Mouse (Mus musculus): Measurements from ENCODE around the gene Abraxas2. TPM values are rescaled to one million over a fixed set of nuclear protein-coding genes. Genes with fewer than 3 reads are reported as not detected.
A peak's percentile ranks its signal among the peaks of the same experiment; 100 is the strongest.

Abraxas2 gene
- polyA plus RNA-seq, 1 experiment from 2014 or later = 40.6 TPM

GRCm38 (mm10) chr7:132814089-132814450 lies 45.0 kb upstream of the Abraxas2 start:
- no peaks in the 10 kb centered on the region for H3K27me3 ChIP-seq (ENCODE audit: control insufficient read depth, insufficient read depth, low read length)
- no peaks in the 10 kb centered on the region for H3K9me3 ChIP-seq (ENCODE audit: control insufficient read depth, low read length)
- H3K9ac ChIP-seq (ENCODE audit: low read length) = peak overlapping the region; percentile 90
- H3K4me2 ChIP-seq (ENCODE audit: low read depth, low read length, severe bottlenecking) = peak overlapping the region; percentile 90
- no peak for DNase-seq (ENCODE audit: low spot score)
- no peak for ATAC-seq (replicated peaks; ENCODE audit: low FRiP score)
- H3K36me3 ChIP-seq (ENCODE audit: control insufficient read depth, insufficient read depth, low read length) = no peaks in the 10 kb centered on the region
- H3K4me3 ChIP-seq (ENCODE audit: low read depth, low read length) = peak overlapping the region; percentile 75
- peaks cover 26% of the 10 kb centered on the region for H3K4me1 ChIP-seq (replicated peaks; ENCODE audit: control insufficient read depth, insufficient read depth, low read length)
- 1% methylated on average over 7 of the region's 7 CpGs for WGBS
- H3K27ac ChIP-seq (ENCODE audit: low read depth, low read length) = peak overlapping the region; percentile 92

GRCm38 (mm10) chr7:132815081-132815480 lies 43.9 kb upstream of the Abraxas2 start:
- ATAC-seq (replicated peaks; ENCODE audit: low FRiP score) (no peak), DNase-seq (ENCODE audit: low spot score) (no peak)
- H3K4me3 ChIP-seq (ENCODE audit: low read depth, low read length) = no peak overlapping the region
- no peaks in the 10 kb centered on the region for H3K9me3 ChIP-seq (ENCODE audit: control insufficient read depth, low read length)
- no peak overlapping the region for H3K27ac ChIP-seq (ENCODE audit: low read depth, low read length)
- H3K27me3 ChIP-seq (ENCODE audit: control insufficient read depth, insufficient read depth, low read length) = no peaks in the 10 kb centered on the region
- peaks cover 20% of the 10 kb centered on the region for H3K4me1 ChIP-seq (replicated peaks; ENCODE audit: control insufficient read depth, insufficient read depth, low read length)
- no peak overlapping the region for H3K9ac ChIP-seq (ENCODE audit: low read length)
- no peaks in the 10 kb centered on the region for H3K36me3 ChIP-seq (ENCODE audit: control insufficient read depth, insufficient read depth, low read length)
- H3K4me2 ChIP-seq (ENCODE audit: low read depth, low read length, severe bottlenecking) = no peak overlapping the region
- WGBS = 66% methylated on average over 5 of the region's 5 CpGs

- H3K4me3 ChIP-seq (ENCODE audit: low read depth, low read length) = no peak overlapping the region
- H3K4me2 ChIP-seq (ENCODE audit: low read depth, low read length, severe bottlenecking) = no peak overlapping the region
- no peak overlapping the region for H3K27ac ChIP-seq (ENCODE audit: low read depth, low read length)
- ATAC-seq (replicated peaks; ENCODE audit: low FRiP score) (no peak), DNase-seq (ENCODE audit: low spot score) (no peak)
- WGBS = 52% methylated on average over 2 of the region's 2 CpGs
- H3K36me3 ChIP-seq (ENCODE audit: control insufficient read depth, insufficient read depth, low read length) = no peaks in the 10 kb centered on the region
- no peaks in the 10 kb centered on the region for H3K27me3 ChIP-seq (ENCODE audit: control insufficient read depth, insufficient read depth, low read length)
- no peak overlapping the region for H3K9ac ChIP-seq (ENCODE audit: low read length)
- no peaks in the 10 kb centered on the region for H3K9me3 ChIP-seq (ENCODE audit: control insufficient read depth, low read length)
- peaks cover 14% of the 10 kb centered on the region for H3K4me1 ChIP-seq (replicated peaks; ENCODE audit: control insufficient read depth, insufficient read depth, low read length)
These were observed 42.5 kb upstream of the Abraxas2 start for GRCm38 (mm10) chr7:132816528-132816927.

GRCm38 (mm10) chr7:132817056-132817455 lies 42.0 kb upstream of the Abraxas2 start:
- ATAC-seq (replicated peaks; ENCODE audit: low FRiP score) (no peak), DNase-seq (ENCODE audit: low spot score) (no peak)
- Histone ChIP-seq H3K27me3 (ENCODE audit: control insufficient read depth, insufficient read depth, low read length) (no peaks in the 10 kb centered on the region), H3K4me3 (ENCODE audit: low read depth, low read length) (no peak overlapping the region), H3K4me1 (replicated peaks; ENCODE audit: control insufficient read depth, insufficient read depth, low read length) (peaks cover 14% of the 10 kb centered on the region), H3K27ac (ENCODE audit: low read depth, low read length) (no peak overlapping the region), H3K9me3 (ENCODE audit: control insufficient read depth, low read length) (no peaks in the 10 kb centered on the region), H3K4me2 (ENCODE audit: low read depth, low read length, severe bottlenecking) (no peak overlapping the region), H3K36me3 (ENCODE audit: control insufficient read depth, insufficient read depth, low read length) (no peaks in the 10 kb centered on the region), H3K9ac (ENCODE audit: low read length) (no peak overlapping the region)
- WGBS = 78% methylated on average over 6 of the region's 6 CpGs

GRCm38 (mm10) chr7:132820692-132821091 lies 38.3 kb upstream of the Abraxas2 start:
- H3K9ac ChIP-seq (ENCODE audit: low read length) = no peak overlapping the region
- DNase-seq (ENCODE audit: low spot score) (no peak), ATAC-seq (replicated peaks; ENCODE audit: low FRiP score) (no peak)
- peaks cover 10% of the 10 kb centered on the region for H3K4me1 ChIP-seq (replicated peaks; ENCODE audit: control insufficient read depth, insufficient read depth, low read length)
- H3K27me3 ChIP-seq (ENCODE audit: control insufficient read depth, insufficient read depth, low read length) = no peaks in the 10 kb centered on the region
- H3K36me3 ChIP-seq (ENCODE audit: control insufficient read depth, insufficient read depth, low read length) = no peaks in the 10 kb centered on the region
- no peaks in the 10 kb centered on the region for H3K9me3 ChIP-seq (ENCODE audit: control insufficient read depth, low read length)
- H3K4me2 ChIP-seq (ENCODE audit: low read depth, low read length, severe bottlenecking) = no peak overlapping the region
- no peak overlapping the region for H3K4me3 ChIP-seq (ENCODE audit: low read depth, low read length)
- no peak overlapping the region for H3K27ac ChIP-seq (ENCODE audit: low read depth, low read length)
- 55% methylated on average over 3 of the region's 3 CpGs for WGBS

GRCm38 (mm10) chr7:132823832-132824231 lies 35.2 kb upstream of the Abraxas2 start:
- no peaks in the 10 kb centered on the region for H3K9me3 ChIP-seq (ENCODE audit: control insufficient read depth, low read length)
- no peak overlapping the region for H3K9ac ChIP-seq (ENCODE audit: low read length)
- no peak overlapping the region; the same call in 1 of the 2 replicates for H3K27ac ChIP-seq (ENCODE audit: low read depth, low read length)
- ATAC-seq (replicated peaks; ENCODE audit: low FRiP score) (peak; percentile 36), DNase-seq (ENCODE audit: low spot score) (no peak)
- no peak overlapping the region for H3K4me3 ChIP-seq (ENCODE audit: low read depth, low read length)
- H3K4me2 ChIP-seq (ENCODE audit: low read depth, low read length, severe bottlenecking) = no peak overlapping the region
- H3K27me3 ChIP-seq (ENCODE audit: control insufficient read depth, insufficient read depth, low read length) = no peaks in the 10 kb centered on the region
- 0 out of 2 replicates have a peak, but pooled peaks cover 4% of the 10 kb centered on the region for H3K4me1 ChIP-seq (replicated peaks; ENCODE audit: control insufficient read depth, insufficient read depth, low read length)
- H3K36me3 ChIP-seq (ENCODE audit: control insufficient read depth, insufficient read depth, low read length) = no peaks in the 10 kb centered on the region

- Histone ChIP-seq H3K9ac (ENCODE audit: low read length) (no peak overlapping the region), H3K4me1 (replicated peaks; ENCODE audit: control insufficient read depth, insufficient read depth, low read length) (0 out of 2 replicates have a peak, but pooled peaks cover 4% of the 10 kb centered on the region), H3K27me3 (ENCODE audit: control insufficient read depth, insufficient read depth, low read length) (no peaks in the 10 kb centered on the region), H3K9me3 (ENCODE audit: control insufficient read depth, low read length) (no peaks in the 10 kb centered on the region), H3K27ac (ENCODE audit: low read depth, low read length) (peak overlapping the region; percentile 58; the same call in 1 of the 2 replicates), H3K4me2 (ENCODE audit: low read depth, low read length, severe bottlenecking) (no peak overlapping the region), H3K4me3 (ENCODE audit: low read depth, low read length) (no peak overlapping the region), H3K36me3 (ENCODE audit: control insufficient read depth, insufficient read depth, low read length) (no peaks in the 10 kb centered on the region)
- WGBS = 22% methylated on average over 1 of the region's 1 CpGs
- ATAC-seq (replicated peaks; ENCODE audit: low FRiP score) = no peak
- DNase-seq (ENCODE audit: low spot score) = no peak
These were observed 34.5 kb upstream of the Abraxas2 start for GRCm38 (mm10) chr7:132824346-132825022.

- H3K27me3 ChIP-seq (ENCODE audit: control insufficient read depth, insufficient read depth, low read length) = no peaks in the 10 kb centered on the region
- no peak overlapping the region for H3K4me3 ChIP-seq (ENCODE audit: low read depth, low read length)
- DNase-seq (ENCODE audit: low spot score) (no peak), ATAC-seq (replicated peaks; ENCODE audit: low FRiP score) (no peak)
- H3K9me3 ChIP-seq (ENCODE audit: control insufficient read depth, low read length) = no peaks in the 10 kb centered on the region
- H3K4me2 ChIP-seq (ENCODE audit: low read depth, low read length, severe bottlenecking) = no peak overlapping the region
- peaks cover 3% of the 10 kb centered on the region; the same call in 1 of the 2 replicates for H3K36me3 ChIP-seq (ENCODE audit: control insufficient read depth, insufficient read depth, low read length)
- 70% methylated on average over 4 of the region's 4 CpGs for WGBS
- H3K4me1 ChIP-seq (replicated peaks; ENCODE audit: control insufficient read depth, insufficient read depth, low read length) = no peaks in the 10 kb centered on the region
- no peak overlapping the region for H3K9ac ChIP-seq (ENCODE audit: low read length)
- no peak overlapping the region for H3K27ac ChIP-seq (ENCODE audit: low read depth, low read length)
These were observed 28.1 kb upstream of the Abraxas2 start for GRCm38 (mm10) chr7:132830955-132831354.

GRCm38 (mm10) chr7:132841287-132841686 lies 17.7 kb upstream of the Abraxas2 start:
- 83% methylated on average over 5 of the region's 5 CpGs for WGBS
- no peaks in the 10 kb centered on the region for H3K36me3 ChIP-seq (ENCODE audit: control insufficient read depth, insufficient read depth, low read length)

More at GRCm38 (mm10) chr7:132841287-132841686, 17.7 kb upstream of the Abraxas2 start:
- H3K4me2 ChIP-seq (ENCODE audit: low read depth, low read length, severe bottlenecking) = no peak overlapping the region
- no peak overlapping the region for H3K27ac ChIP-seq (ENCODE audit: low read depth, low read length)
- H3K4me1 ChIP-seq (replicated peaks; ENCODE audit: control insufficient read depth, insufficient read depth, low read length) = no peaks in the 10 kb centered on the region
- H3K27me3 ChIP-seq (ENCODE audit: control insufficient read depth, insufficient read depth, low read length) = no peaks in the 10 kb centered on the region
- no peak overlapping the region for H3K4me3 ChIP-seq (ENCODE audit: low read depth, low read length)
- no peaks in the 10 kb centered on the region for H3K9me3 ChIP-seq (ENCODE audit: control insufficient read depth, low read length)
- ATAC-seq (replicated peaks; ENCODE audit: low FRiP score) (no peak), DNase-seq (ENCODE audit: low spot score) (no peak)
- H3K9ac ChIP-seq (ENCODE audit: low read length) = no peak overlapping the region
